In the genomic region with DNA sequence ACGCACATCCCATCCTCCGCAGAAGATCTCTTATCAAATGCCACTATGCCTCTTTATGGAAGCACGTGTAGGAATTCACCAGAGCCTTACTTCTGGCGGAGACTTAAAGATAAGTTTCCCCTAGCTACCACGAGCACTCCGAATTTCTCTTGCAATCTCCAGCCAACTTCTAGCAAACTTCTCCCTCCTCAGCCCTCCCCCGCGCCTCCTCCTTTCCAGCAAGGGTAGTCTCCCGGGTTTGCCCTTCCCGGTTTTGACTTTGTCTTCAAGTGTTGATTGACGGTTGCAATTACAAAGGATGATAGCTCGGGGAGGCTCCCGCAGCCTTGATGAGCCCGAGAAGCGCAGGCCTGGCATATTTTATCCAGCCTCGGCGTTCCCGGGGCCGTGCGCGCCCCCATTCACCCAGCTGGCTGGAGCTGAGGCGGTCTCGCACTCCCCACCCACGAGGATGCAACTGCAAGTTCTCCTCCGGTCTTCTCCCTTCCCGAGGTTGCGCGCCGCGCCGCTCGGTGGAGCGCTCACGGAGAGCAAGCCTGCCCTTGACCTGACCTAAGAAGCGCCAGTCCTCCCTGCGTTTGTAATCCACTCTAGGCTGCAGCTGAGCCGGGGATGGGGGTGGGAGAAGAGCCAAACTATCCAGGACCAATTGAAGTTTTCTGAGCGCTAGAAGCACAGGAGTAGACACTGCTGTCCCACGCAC, we compare ENCODE assay signal across 8 mouse cellular contexts. TPM values are rescaled to one million over a fixed set of nuclear protein-coding genes. Genes with fewer than 3 reads are reported as not detected.
DNase-seq lines count a peak whose midpoint lies in the region; ATAC-seq and TF ChIP-seq lines count a peak whose summit lies in the region.

No protein-coding gene starts in this region.

- no peak for TF ChIP-seq CTCF in forebrain, postnatal 0 days (IDR thresholded peaks at IDR 0.05; ENCODE audit: low read depth)

- no peak for ATAC-seq in erythroblast, adult 5-6 weeks (replicated peaks; ENCODE audit: low FRiP score, poor library complexity, severe bottlenecking)
- no peak for ATAC-seq in forebrain, postnatal 0 days
- no peak for ATAC-seq in neural tube, embryonic 13.5 days (ENCODE audit: low read depth)

- H3K27me3 ChIP-seq in erythroblast, embryonic 14.5 days (ENCODE audit: control insufficient read depth) = peaks cover 83% of the 10 kb centered on the region
- H3K27me3 ChIP-seq in forebrain, postnatal 0 days (ENCODE audit: insufficient read depth, low read length) = peaks cover 74% of the 10 kb centered on the region
- peaks cover 100% of the 10 kb centered on the region for H3K27me3 ChIP-seq in neural tube, embryonic 13.5 days

- H3K9me3 ChIP-seq in erythroblast, embryonic 14.5 days (ENCODE audit: control insufficient read depth, low read length) = no peaks in the 10 kb centered on the region
- no peaks in the 10 kb centered on the region for H3K9me3 ChIP-seq in forebrain, postnatal 0 days (ENCODE audit: low read length)
- H3K9me3 ChIP-seq in neural tube, embryonic 13.5 days = peaks cover 5% of the 10 kb centered on the region; the same call in 1 of the 2 replicates

- no peaks in the 10 kb centered on the region for H3K36me3 ChIP-seq in erythroblast, embryonic 14.5 days (ENCODE audit: control insufficient read depth)
- H3K36me3 ChIP-seq in forebrain, postnatal 0 days (ENCODE audit: insufficient read depth) = no peaks in the 10 kb centered on the region
- H3K36me3 ChIP-seq in neural tube, embryonic 13.5 days = no peaks in the 10 kb centered on the region

- peak overlapping the region; percentile 20 for H3K4me3 ChIP-seq in erythroblast, embryonic 14.5 days (replicated peaks)
- H3K4me3 ChIP-seq in forebrain, postnatal 0 days (ENCODE audit: low read depth, low read length) = peak overlapping the region; percentile 20
- H3K4me3 ChIP-seq in neural tube, embryonic 13.5 days = peak overlapping the region; percentile 27

- DNase-seq in Muller cell, postnatal 12 days (ENCODE audit: inconsistent ontology term) = peak; percentile 26
- DNase-seq in forebrain, postnatal 0 days = peak; percentile 52
- peak; percentile 49 to 50 for DNase-seq in kidney, postnatal 4 days
- no peak for DNase-seq in frontal cortex, postnatal 14 days (ENCODE audit: low spot score in 2 of 2)
- no peak for DNase-seq in thymus, postnatal 25 days

- under 1% methylated on average over 39 of the region's 39 CpGs for WGBS in forebrain, postnatal 0 days
- WGBS in neural tube, embryonic 13.5 days = under 1% methylated on average over 39 of the region's 39 CpGs

- H3K4me1 ChIP-seq in erythroblast, embryonic 14.5 days (ENCODE audit: control insufficient read depth) = no peaks in the 10 kb centered on the region
- H3K4me1 ChIP-seq in forebrain, postnatal 0 days (ENCODE audit: insufficient read depth) = peaks cover 12% of the 10 kb centered on the region
- H3K4me1 ChIP-seq in neural tube, embryonic 13.5 days (replicated peaks) = peaks cover 35% of the 10 kb centered on the region

- H3K27ac ChIP-seq in forebrain, postnatal 0 days (ENCODE audit: low read depth, low read length) = no peak overlapping the region
- H3K27ac ChIP-seq in neural tube, embryonic 13.5 days (replicated peaks) = no peak overlapping the region

- H3K9ac ChIP-seq in forebrain, postnatal 0 days = no peak overlapping the region
- H3K9ac ChIP-seq in neural tube, embryonic 13.5 days = no peak overlapping the region

- H3K4me2 ChIP-seq in forebrain, postnatal 0 days (ENCODE audit: low read depth) = peak overlapping the region; percentile 42
- H3K4me2 ChIP-seq in neural tube, embryonic 13.5 days = peak overlapping the region; percentile 52

RNA-seq across cellular contexts. Expression of gene Nr5a2, which starts 7.5 kb away (rescaled TPM):
- polyA plus RNA-seq in erythroblast, embryonic 14.5 days (2012) = 0.06 TPM in 1 of 2 replicates, not detected in the other
- total RNA-seq in erythroblast, adult 5-6 weeks (2015; ENCODE audit: low replicate concordance) = not detected in 2 replicates
- total RNA-seq in erythroblast, adult 5-6 weeks (2017; ENCODE audit: low replicate concordance) = not detected in 2 replicates
- 0.54 and 0.57 TPM in 2 replicates for total RNA-seq in forebrain, postnatal 0 days (2014; rRNA removed)
- polyA plus RNA-seq in forebrain, postnatal 0 days (2015; fragmentation: Nextera tagmentation; extraction: Ambion mirVana) = 0.13 TPM in 2 replicates
- polyA plus RNA-seq in neural tube, embryonic 13.5 days (2015; fragmentation: Nextera tagmentation; extraction: Ambion mirVana) = 1.4 and 1.5 TPM in 2 replicates

Comparison
In these comparisons a context has a peak if more than half of its experiments do, and no peak if none do; other contexts are left out.
1. DNase-seq: peak in Muller cell, postnatal 12 days (single experiment), forebrain, postnatal 0 days (single experiment) and kidney, postnatal 4 days (2 of 2); none in frontal cortex, postnatal 14 days (0 of 2) and thymus, postnatal 25 days (single experiment).
2. Peak in every context shown above with its lines, with median percentiles within 50 percentile points of each other: H3K4me3 ChIP-seq.